Mouse (Mus musculus) neural tube, embryonic 11.5 days (tissue): ENCODE results near the gene Sclt1. TPM values are rescaled to one million over a fixed set of nuclear protein-coding genes. Genes with fewer than 3 reads are reported as not detected.

Experiments
- ATAC-seq: fragments of 200-750 bp; cut with Nextera tagmentation; 2 replicates; pipeline ENCODE4 v1.8.0; 2017; ENCODE audit warnings: moderate number of reproducible peaks, mild to moderate bottlenecking, moderate TSS enrichment, moderate library complexity; ENCODE audit not compliant: insufficient read depth, low FRiP score, low TSS enrichment
- DNase-seq: peaks from one replicate; pipeline ENCODE4 v3.0.0-alpha.2; 2015; ENCODE audit warnings: low spot score
- H3K27ac ChIP-seq: fragments of 300-500 bp; sonication (generic); 2 replicates; pipeline ENCODE4 v1.5.1; 2014; ENCODE audit warnings: low read depth, mild to moderate bottlenecking, low read length
- H3K27me3 ChIP-seq: fragments of 300-500 bp; sonication (generic); 2 replicates; pipeline ENCODE4 v1.6.1; 2014; ENCODE audit warnings: mild to moderate bottlenecking, low read length, mixed read lengths; ENCODE audit not compliant: control insufficient read depth, insufficient read depth
- H3K36me3 ChIP-seq: fragments of 300-500 bp; sonication (generic); 2 replicates; pipeline ENCODE4 v1.6.1; 2014; ENCODE audit warnings: mild to moderate bottlenecking, low read length, moderate library complexity, mixed read lengths; ENCODE audit not compliant: control insufficient read depth, insufficient read depth
- H3K4me1 ChIP-seq: fragments of 300-500 bp; sonication (generic); 2 replicates; pipeline ENCODE4 v1.6.1; 2014; ENCODE audit warnings: low read length, mixed read lengths; ENCODE audit not compliant: control insufficient read depth, insufficient read depth
- H3K4me2 ChIP-seq: fragments of 300-500 bp; sonication (generic); 2 replicates; pipeline ENCODE4 v1.6.1; 2014; ENCODE audit warnings: low read depth, mild to moderate bottlenecking, moderate library complexity
- H3K4me3 ChIP-seq: fragments of 300-500 bp; sonication (generic); 2 replicates; pipeline ENCODE4 v1.5.1; 2014; ENCODE audit warnings: low read depth, low read length
- H3K9ac ChIP-seq: fragments of 300-500 bp; sonication (generic); 2 replicates; pipeline ENCODE4 v1.6.1; 2014; ENCODE audit warnings: mild to moderate bottlenecking, low read length
- H3K9me3 ChIP-seq: fragments of 300-500 bp; sonication (generic); 2 replicates; pipeline ENCODE4 v1.6.1; 2016; ENCODE audit warnings: low read length; ENCODE audit not compliant: control insufficient read depth
- WGBS: fragments of 180-500 bp; shearing (Covaris S2); extraction: QIAGEN DNeasy Blood & Tissue Kit; methylation state at CpG from one replicate; pipeline ENCODE4 v1.1.7; 2014; 5-methylcytosine and 5-hydroxymethylcytosine counted together
- polyA plus RNA-seq: library from polyadenylated mRNA; unstranded; fragments of >200 nt; fragmentation: Nextera tagmentation; extraction: Ambion mirVana; gene quantifications from 2 replicates; pipeline ENCODE4 v1.2.1, GENCODE M21; 2014

Gene Sclt1
- polyA plus RNA-seq, 1 experiment from 2014 or later = 23.6 TPM

DNA sequence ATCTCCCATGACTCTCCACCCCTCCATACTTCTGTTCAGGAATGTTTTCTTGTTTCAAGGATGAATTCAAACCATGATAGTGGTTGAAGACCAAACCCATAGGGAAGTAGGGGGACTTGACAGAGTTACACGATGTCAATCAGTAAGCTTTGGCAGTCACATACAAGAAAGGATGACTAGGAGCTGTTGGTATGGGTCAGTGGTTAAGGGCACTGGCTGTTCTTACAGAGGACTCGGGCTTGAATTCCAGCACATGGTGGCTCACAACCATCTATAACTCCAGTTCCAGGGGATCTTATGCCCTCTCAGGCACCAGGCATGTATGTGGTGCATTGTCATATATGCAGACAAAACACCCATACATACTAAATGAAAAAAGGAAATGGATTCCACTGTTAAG, 165.1 kb downstream of the Sclt1 start:
- ATAC-seq = no peak
- Histone ChIP-seq H3K27me3 (no peaks in the 10 kb centered on the region), H3K9ac (no peak overlapping the region), H3K36me3 (no peaks in the 10 kb centered on the region), H3K4me1 (peaks cover 34% of the 10 kb centered on the region), H3K4me3 (no peak overlapping the region), H3K4me2 (no peak overlapping the region), H3K27ac (no peak overlapping the region), H3K9me3 (no peaks in the 10 kb centered on the region)
- 73% methylated on average over 2 of the region's 2 CpGs for WGBS
- DNase-seq = no peak

Other genes starting within 250 kb of the Sclt1 start
- gene Jade1, start 186.8 kb downstream of the Sclt1 start, polyA plus RNA-seq = 14.0 and 15.6 TPM in 2 replicates
- gene D3Ertd751e, start 97 bp upstream of the Sclt1 start, polyA plus RNA-seq = 17.1 and 19.9 TPM in 2 replicates